In the genomic region with DNA sequence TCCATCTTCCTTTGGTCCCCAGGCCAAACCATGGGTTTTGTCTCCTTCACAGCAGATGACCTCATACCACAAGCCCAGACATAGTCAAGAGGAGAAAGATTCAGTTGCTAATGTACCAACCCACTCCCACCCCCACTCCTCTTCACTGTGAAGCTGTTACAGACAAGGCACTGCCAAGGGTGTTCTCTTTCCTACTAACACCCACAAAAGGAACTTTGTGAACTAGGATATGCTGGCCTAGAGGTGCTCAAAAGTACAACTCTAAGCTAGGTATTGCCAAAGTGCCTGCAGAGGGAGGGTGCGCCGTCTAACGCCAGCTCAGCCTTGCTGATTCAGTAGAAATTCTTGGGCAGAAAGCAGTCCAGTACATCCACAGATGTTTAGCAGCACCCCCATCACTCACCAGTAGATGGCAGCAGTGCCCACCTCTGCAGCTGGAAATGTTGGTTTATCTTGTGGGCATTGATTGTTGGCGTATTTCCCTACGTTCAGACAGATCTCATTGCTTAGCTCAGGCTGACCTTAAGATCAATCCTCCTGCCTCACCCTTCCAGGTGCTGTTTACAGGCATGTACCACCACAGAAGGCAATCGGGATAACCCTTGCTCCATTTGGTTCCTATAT, we compare ENCODE assay signal across 7 mouse cellular contexts. TPM values are rescaled to one million over a fixed set of nuclear protein-coding genes. Genes with fewer than 3 reads are reported as not detected.
DNase-seq lines count a peak whose midpoint lies in the region; ATAC-seq and TF ChIP-seq lines count a peak whose summit lies in the region.

No protein-coding gene starts in this region.

- intact Hi-C loops in left cerebral cortex, postnatal 36 days (cut with DNase I), result loop anchor here (1.0 kb wide), 1 partner anchor 256 kb away; no protein-coding TSS in a partner anchor

- no peaks in the 10 kb centered on the region for H3K27me3 ChIP-seq in intestine, postnatal 0 days (replicated peaks; ENCODE audit: control insufficient read depth, insufficient read depth, low read length)
- H3K27me3 ChIP-seq in midbrain, embryonic 13.5 days, result no peaks in the 10 kb centered on the region

- DNase-seq in cerebellum, postnatal 25 days, result peak; percentile 60 to 73
- DNase-seq in gastrocnemius, adult 18-20 months (ENCODE audit: low spot score), result peak; percentile 72
- DNase-seq in left cerebral cortex, postnatal 36 days (ENCODE audit: low spot score in 2 of 2), result peak; percentile 53 to 73
- peak; percentile 18 to 65 for DNase-seq in spleen, adult 18-20 months

- H3K9ac ChIP-seq in intestine, postnatal 0 days (ENCODE audit: low read depth, low read length), result no peak overlapping the region
- no peak overlapping the region for H3K9ac ChIP-seq in midbrain, embryonic 13.5 days (replicated peaks)

- no peak overlapping the region for H3K27ac ChIP-seq in intestine, postnatal 0 days (ENCODE audit: low read depth, low read length)
- H3K27ac ChIP-seq in midbrain, embryonic 13.5 days, result no peak overlapping the region

- WGBS in intestine, postnatal 0 days, result 16% methylated on average over 6 of the region's 6 CpGs
- 29% methylated on average over 6 of the region's 6 CpGs for WGBS in midbrain, embryonic 13.5 days

- H3K4me3 ChIP-seq in intestine, postnatal 0 days (ENCODE audit: low read depth, low read length), result no peak overlapping the region
- no peak overlapping the region for H3K4me3 ChIP-seq in midbrain, embryonic 13.5 days (replicated peaks)

- H3K9me3 ChIP-seq in intestine, postnatal 0 days (ENCODE audit: control insufficient read depth), result no peaks in the 10 kb centered on the region
- no peaks in the 10 kb centered on the region; the same call in 1 of the 2 replicates for H3K9me3 ChIP-seq in midbrain, embryonic 13.5 days

- H3K4me2 ChIP-seq in intestine, postnatal 0 days (replicated peaks; ENCODE audit: low read depth), result no peak overlapping the region
- no peak overlapping the region for H3K4me2 ChIP-seq in midbrain, embryonic 13.5 days (replicated peaks)

- H3K36me3 ChIP-seq in intestine, postnatal 0 days (ENCODE audit: control insufficient read depth, insufficient read depth), result no peaks in the 10 kb centered on the region
- no peaks in the 10 kb centered on the region for H3K36me3 ChIP-seq in midbrain, embryonic 13.5 days

- peak; percentile 49 for ATAC-seq in activated CD4-positive, CD25-positive, alpha-beta regulatory T cell, adult 4 months
- ATAC-seq in intestine, postnatal 0 days, result peak; percentile 29; the same call in 1 of the 2 replicates
- peak; percentile 79 for ATAC-seq in midbrain, embryonic 13.5 days

- no peaks in the 10 kb centered on the region for H3K4me1 ChIP-seq in intestine, postnatal 0 days (replicated peaks; ENCODE audit: control insufficient read depth, insufficient read depth, low read length)
- H3K4me1 ChIP-seq in midbrain, embryonic 13.5 days (replicated peaks), result no peaks in the 10 kb centered on the region

- peak; percentile 98 for TF ChIP-seq CTCF in intestine, postnatal 0 days (IDR thresholded peaks at IDR 0.05; ENCODE audit: low read depth)

RNA-seq across cellular contexts. Expression of a gene that starts 54.0 kb away (rescaled TPM):
- not detected for polyA plus RNA-seq in activated CD4-positive, CD25-positive, alpha-beta regulatory T cell, adult 4 months (2017; shearing (Covaris generic))
- 10 to 100 TPM; 19.7 to 24.3 TPM for total RNA-seq in gastrocnemius, adult 18-20 months (2021)
- polyA plus RNA-seq in intestine, postnatal 0 days (2015; fragmentation: Nextera tagmentation; extraction: Ambion mirVana), result 164 and 186 TPM in 2 replicates
- 1 to 10 TPM; 4.1 to 6.7 TPM for total RNA-seq in left cerebral cortex, postnatal 36 days (2021)
- polyA plus RNA-seq in midbrain, embryonic 13.5 days (2015; fragmentation: Nextera tagmentation; extraction: Ambion mirVana), result 0.39 and 0.53 TPM in 2 replicates

Comparison
In these comparisons a context has a peak if more than half of its experiments do, and no peak if none do; other contexts are left out.
1. ATAC-seq: peak in every context shown above with its lines; median percentile 79 in midbrain, embryonic 13.5 days; 49 in activated CD4-positive, CD25-positive, alpha-beta regulatory T cell, adult 4 months; 29 in intestine, postnatal 0 days.
2. RNA of a gene that starts 54.0 kb away (polyA plus RNA-seq): 164 to 186 TPM in intestine, postnatal 0 days; 0.39 to 0.53 TPM in midbrain, embryonic 13.5 days and not detected in activated CD4-positive, CD25-positive, alpha-beta regulatory T cell, adult 4 months; every median in the first group is over 100 times any median in the second.
3. Peak in every context shown above with its lines, with median percentiles within 50 percentile points of each other: DNase-seq.